Mouse (Mus musculus): ENCODE results near the gene Commd1. TPM values are rescaled to one million over a fixed set of nuclear protein-coding genes. Genes with fewer than 3 reads are reported as not detected.

Commd1 gene
- polyA plus RNA-seq, 1 experiment = 5.2 TPM

GRCm38 (mm10) chr11:22937716-22938316 lies 44.4 kb downstream of the Commd1 start:
- H3K4me1 ChIP-seq (ENCODE audit: control insufficient read depth) = peaks cover 4% of the 10 kb centered on the region
- H3K4me3 ChIP-seq (replicated peaks) = no peak overlapping the region
- H3K9me3 ChIP-seq (ENCODE audit: control insufficient read depth, low read length) = no peaks in the 10 kb centered on the region
- no peaks in the 10 kb centered on the region for H3K27me3 ChIP-seq (ENCODE audit: control insufficient read depth)
- TF ChIP-seq GATA1 (IDR thresholded peaks at IDR 0.05; ENCODE audit: low read length) (no peak), TAL1 (IDR thresholded peaks at IDR 0.05; ENCODE audit: low read length) (no peak)
- H3K36me3 ChIP-seq (ENCODE audit: control insufficient read depth) = no peaks in the 10 kb centered on the region

GRCm38 (mm10) chr11:22936446-22937125 lies 45.6 kb downstream of the Commd1 start:
- Histone ChIP-seq H3K9me3 (ENCODE audit: control insufficient read depth, low read length) (no peaks in the 10 kb centered on the region), H3K4me1 (ENCODE audit: control insufficient read depth) (peaks cover 16% of the 10 kb centered on the region), H3K27me3 (ENCODE audit: control insufficient read depth) (no peaks in the 10 kb centered on the region), H3K4me3 (replicated peaks) (no peak overlapping the region), H3K36me3 (ENCODE audit: control insufficient read depth) (no peaks in the 10 kb centered on the region)
- TF ChIP-seq GATA1 (IDR thresholded peaks at IDR 0.05; ENCODE audit: low read length) = no peak
- no peak for TF ChIP-seq TAL1 (IDR thresholded peaks at IDR 0.05; ENCODE audit: low read length)

- H3K4me3 ChIP-seq (replicated peaks) = no peak overlapping the region
- H3K4me1 ChIP-seq (ENCODE audit: control insufficient read depth) = peaks cover 28% of the 10 kb centered on the region
- H3K27me3 ChIP-seq (ENCODE audit: control insufficient read depth) = no peaks in the 10 kb centered on the region
- H3K36me3 ChIP-seq (ENCODE audit: control insufficient read depth) = no peaks in the 10 kb centered on the region
- H3K9me3 ChIP-seq (ENCODE audit: control insufficient read depth, low read length) = no peaks in the 10 kb centered on the region
- TF ChIP-seq GATA1 (IDR thresholded peaks at IDR 0.05; ENCODE audit: low read length) (no peak), TAL1 (IDR thresholded peaks at IDR 0.05; ENCODE audit: low read length) (no peak)
These were observed 50.0 kb downstream of the Commd1 start for GRCm38 (mm10) chr11:22932167-22932566.

- peaks cover 28% of the 10 kb centered on the region for H3K4me1 ChIP-seq (ENCODE audit: control insufficient read depth)
These were observed 50.8 kb downstream of the Commd1 start for GRCm38 (mm10) chr11:22931320-22931905.

GRCm38 (mm10) chr11:22930129-22930528 lies 52.1 kb downstream of the Commd1 start:
- TF ChIP-seq GATA1 (IDR thresholded peaks at IDR 0.05; ENCODE audit: low read length) (no peak), TAL1 (IDR thresholded peaks at IDR 0.05; ENCODE audit: low read length) (no peak)
- no peaks in the 10 kb centered on the region for H3K36me3 ChIP-seq (ENCODE audit: control insufficient read depth)
- peaks cover 28% of the 10 kb centered on the region for H3K4me1 ChIP-seq (ENCODE audit: control insufficient read depth)
- no peak overlapping the region for H3K4me3 ChIP-seq (replicated peaks)
- H3K27me3 ChIP-seq (ENCODE audit: control insufficient read depth) = no peaks in the 10 kb centered on the region
- H3K9me3 ChIP-seq (ENCODE audit: control insufficient read depth, low read length) = no peaks in the 10 kb centered on the region

More at GRCm38 (mm10) chr11:22931320-22931905, 50.8 kb downstream of the Commd1 start:
- no peaks in the 10 kb centered on the region for H3K36me3 ChIP-seq (ENCODE audit: control insufficient read depth)
- no peak overlapping the region for H3K4me3 ChIP-seq (replicated peaks)
- TF ChIP-seq GATA1 (IDR thresholded peaks at IDR 0.05; ENCODE audit: low read length) = no peak
- TF ChIP-seq TAL1 (IDR thresholded peaks at IDR 0.05; ENCODE audit: low read length) = no peak
- H3K27me3 ChIP-seq (ENCODE audit: control insufficient read depth) = no peaks in the 10 kb centered on the region
- no peaks in the 10 kb centered on the region for H3K9me3 ChIP-seq (ENCODE audit: control insufficient read depth, low read length)

GRCm38 (mm10) chr11:22928586-22929169 lies 53.5 kb downstream of the Commd1 start:
- Histone ChIP-seq H3K9me3 (ENCODE audit: control insufficient read depth, low read length) (no peaks in the 10 kb centered on the region), H3K27me3 (ENCODE audit: control insufficient read depth) (no peaks in the 10 kb centered on the region), H3K36me3 (ENCODE audit: control insufficient read depth) (no peaks in the 10 kb centered on the region), H3K4me3 (replicated peaks) (no peak overlapping the region), H3K4me1 (ENCODE audit: control insufficient read depth) (peaks cover 28% of the 10 kb centered on the region)
- TF ChIP-seq TAL1 (IDR thresholded peaks at IDR 0.05; ENCODE audit: low read length) = no peak
- no peak for TF ChIP-seq GATA1 (IDR thresholded peaks at IDR 0.05; ENCODE audit: low read length)

- H3K4me1 ChIP-seq (ENCODE audit: control insufficient read depth) = peaks cover 3% of the 10 kb centered on the region
- no peaks in the 10 kb centered on the region for H3K27me3 ChIP-seq (ENCODE audit: control insufficient read depth)
- H3K36me3 ChIP-seq (ENCODE audit: control insufficient read depth) = no peaks in the 10 kb centered on the region
- no peak overlapping the region for H3K4me3 ChIP-seq (replicated peaks)
- no peak for TF ChIP-seq TAL1 (IDR thresholded peaks at IDR 0.05; ENCODE audit: low read length)
- TF ChIP-seq GATA1 (IDR thresholded peaks at IDR 0.05; ENCODE audit: low read length) = no peak
- H3K9me3 ChIP-seq (ENCODE audit: control insufficient read depth, low read length) = no peaks in the 10 kb centered on the region
These were observed 58.6 kb downstream of the Commd1 start for GRCm38 (mm10) chr11:22923606-22924005.

- peaks cover 8% of the 10 kb centered on the region for H3K4me1 ChIP-seq (ENCODE audit: control insufficient read depth)
- H3K4me3 ChIP-seq (replicated peaks) = no peak overlapping the region
- H3K36me3 ChIP-seq (ENCODE audit: control insufficient read depth) = no peaks in the 10 kb centered on the region
- no peaks in the 10 kb centered on the region for H3K27me3 ChIP-seq (ENCODE audit: control insufficient read depth)
- no peaks in the 10 kb centered on the region for H3K9me3 ChIP-seq (ENCODE audit: control insufficient read depth, low read length)
- TF ChIP-seq TAL1 (IDR thresholded peaks at IDR 0.05; ENCODE audit: low read length) = no peak
- TF ChIP-seq GATA1 (IDR thresholded peaks at IDR 0.05; ENCODE audit: low read length) = no peak
These were observed 59.6 kb downstream of the Commd1 start for GRCm38 (mm10) chr11:22922546-22922945.

- Histone ChIP-seq H3K9me3 (ENCODE audit: control insufficient read depth, low read length) (no peaks in the 10 kb centered on the region), H3K27me3 (ENCODE audit: control insufficient read depth) (no peaks in the 10 kb centered on the region)
- no peak for TF ChIP-seq TAL1 (IDR thresholded peaks at IDR 0.05; ENCODE audit: low read length)
- TF ChIP-seq GATA1 (IDR thresholded peaks at IDR 0.05; ENCODE audit: low read length) = no peak
These were observed 62.8 kb downstream of the Commd1 start for GRCm38 (mm10) chr11:22919336-22919735.

More at GRCm38 (mm10) chr11:22919336-22919735, 62.8 kb downstream of the Commd1 start:
- Histone ChIP-seq H3K4me3 (replicated peaks) (no peak overlapping the region), H3K4me1 (ENCODE audit: control insufficient read depth) (peaks cover 9% of the 10 kb centered on the region), H3K36me3 (ENCODE audit: control insufficient read depth) (no peaks in the 10 kb centered on the region)

Data from erythroblast, embryonic 14.5 days (primary cell).